Mouse (Mus musculus): ENCODE measurements at regions not wholly inside any gene's neighbourhood (a gene's known extent, or its start where the extent isn't known, plus 50 kb on each side); places are given as distances from the start of the nearest gene placed in this dataset.

GRCm38 (mm10) chr14:79716704-79717103 lies 54.4 kb downstream of the Pcdh8 start:
- H3K4me1 ChIP-seq (ENCODE audit: control insufficient read depth, insufficient read depth, low read length), result peaks cover 9% of the 10 kb centered on the region
- 71% methylated on average over 8 of the region's 8 CpGs for WGBS
- no peaks in the 10 kb centered on the region for H3K9me3 ChIP-seq (replicated peaks; ENCODE audit: control insufficient read depth, low read length)
- no peaks in the 10 kb centered on the region for H3K27me3 ChIP-seq (ENCODE audit: control insufficient read depth, insufficient read depth, low read length)
- H3K27ac ChIP-seq (ENCODE audit: low read length), result no peak overlapping the region
- H3K4me3 ChIP-seq (ENCODE audit: low read length), result no peak overlapping the region
- no peaks in the 10 kb centered on the region for H3K36me3 ChIP-seq (ENCODE audit: control insufficient read depth, insufficient read depth)
- no peak for ATAC-seq (replicated peaks; ENCODE audit: extremely low read depth, insufficient read depth, low FRiP score)
- no peak overlapping the region for H3K9ac ChIP-seq (ENCODE audit: low read length)
- H3K4me2 ChIP-seq (ENCODE audit: low read depth, low read length), result no peak overlapping the region

GRCm38 (mm10) chr14:79712550-79713262 lies 50.7 kb upstream of the Cnmd start:
- Histone ChIP-seq H3K4me3 (ENCODE audit: low read length) (no peak overlapping the region), H3K4me2 (ENCODE audit: low read depth, low read length) (peak overlapping the region; percentile 38; the same call in 1 of the 2 replicates), H3K36me3 (ENCODE audit: control insufficient read depth, insufficient read depth) (no peaks in the 10 kb centered on the region), H3K27ac (ENCODE audit: low read length) (peak overlapping the region; percentile 93), H3K4me1 (ENCODE audit: control insufficient read depth, insufficient read depth, low read length) (peaks cover 9% of the 10 kb centered on the region), H3K9ac (ENCODE audit: low read length) (no peak overlapping the region), H3K27me3 (ENCODE audit: control insufficient read depth, insufficient read depth, low read length) (no peaks in the 10 kb centered on the region), H3K9me3 (replicated peaks; ENCODE audit: control insufficient read depth, low read length) (no peaks in the 10 kb centered on the region)
- WGBS, result 31% methylated on average over 6 of the region's 6 CpGs
- ATAC-seq (replicated peaks; ENCODE audit: extremely low read depth, insufficient read depth, low FRiP score), result peak; percentile 93
